Mouse (Mus musculus): ENCODE measurements around the gene Zfp111. TPM values are rescaled to one million over a fixed set of nuclear protein-coding genes. Genes with fewer than 3 reads are reported as not detected.

The Zfp111 gene
- polyA plus RNA-seq, 1 experiment from 2014 or later = 9.2 TPM

DNA sequence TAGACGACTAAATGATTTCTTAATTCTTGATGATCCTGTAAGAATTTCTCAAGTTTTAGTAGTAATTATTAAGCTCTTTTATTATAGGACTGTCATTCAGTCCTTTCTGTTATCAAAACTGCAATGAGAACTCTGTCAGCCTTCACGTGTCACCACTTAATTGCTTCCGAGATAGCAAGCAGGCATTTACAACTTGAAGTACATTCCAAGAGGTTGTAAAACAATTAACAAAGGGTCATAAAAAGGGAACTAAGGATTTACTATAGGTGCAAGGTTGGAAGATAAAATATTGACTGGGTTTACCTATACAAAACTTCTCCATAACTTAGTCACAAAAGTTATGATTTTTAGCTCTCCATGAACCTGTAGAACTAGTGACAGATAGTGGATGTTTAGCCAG, 18.1 kb downstream of the Zfp111 start:
- Histone ChIP-seq H3K4me1 (replicated peaks) (no peaks in the 10 kb centered on the region), H3K4me3 (replicated peaks) (no peak overlapping the region), H3K4me2 (replicated peaks) (no peak overlapping the region), H3K9ac (replicated peaks) (no peak overlapping the region), H3K9me3 (no peaks in the 10 kb centered on the region; the same call in none of the 2 replicates), H3K27me3 (no peaks in the 10 kb centered on the region), H3K36me3 (peaks cover 33% of the 10 kb centered on the region), H3K27ac (no peak overlapping the region)
- 95% methylated on average over 3 of the region's 3 CpGs for WGBS
- ATAC-seq = no peak

DNA sequence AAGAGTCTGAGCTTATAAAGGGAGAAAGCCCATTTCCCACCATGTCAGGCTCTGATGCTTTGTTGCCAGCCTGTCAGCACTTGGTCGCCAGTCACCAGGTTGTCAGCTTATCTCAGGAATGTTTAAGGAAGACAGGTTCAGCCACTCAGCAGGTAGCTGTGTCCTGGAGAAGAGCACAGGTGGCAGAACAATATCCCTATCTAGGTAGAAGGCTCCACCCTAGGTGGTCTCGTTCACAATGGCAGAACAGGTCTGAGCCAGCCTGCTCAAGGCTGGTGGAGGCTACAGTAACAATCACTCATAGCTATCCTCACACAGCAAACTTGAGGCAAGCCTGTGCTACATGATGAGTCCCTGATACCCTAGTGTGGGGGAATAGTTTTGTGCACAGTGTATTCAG, 19.9 kb downstream of the Zfp111 start:
- no peak for ATAC-seq
- Histone ChIP-seq H3K27ac (no peak overlapping the region), H3K9ac (replicated peaks) (no peak overlapping the region), H3K27me3 (no peaks in the 10 kb centered on the region), H3K4me1 (replicated peaks) (no peaks in the 10 kb centered on the region), H3K4me2 (replicated peaks) (no peak overlapping the region), H3K36me3 (peaks cover 19% of the 10 kb centered on the region), H3K9me3 (no peaks in the 10 kb centered on the region; the same call in 1 of the 2 replicates), H3K4me3 (replicated peaks) (no peak overlapping the region)
- WGBS = 91% methylated on average over 2 of the region's 2 CpGs

DNA sequence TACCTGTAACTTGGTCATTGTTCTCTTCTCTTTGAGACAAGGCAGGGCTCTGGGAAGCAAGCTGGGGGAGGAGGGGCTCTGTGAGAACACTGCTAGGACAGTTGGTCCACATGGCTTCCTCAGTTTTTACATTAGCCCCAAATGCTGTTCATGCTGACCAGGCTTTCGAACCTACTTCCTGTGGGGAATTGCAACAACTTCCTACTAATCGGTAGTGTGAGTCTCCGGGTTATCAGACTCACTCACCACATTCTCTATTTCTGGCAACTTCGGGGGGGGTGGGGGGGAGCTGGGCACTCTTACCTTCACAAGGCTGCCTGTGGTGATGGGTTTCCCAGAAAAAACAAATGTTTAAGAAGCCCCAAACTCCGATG, 21.7 kb downstream of the Zfp111 start:
- Histone ChIP-seq H3K4me3 (replicated peaks) (no peak overlapping the region), H3K27me3 (no peaks in the 10 kb centered on the region), H3K27ac (no peak overlapping the region), H3K9ac (replicated peaks) (no peak overlapping the region), H3K9me3 (no peaks in the 10 kb centered on the region; the same call in 1 of the 2 replicates), H3K4me2 (replicated peaks) (no peak overlapping the region), H3K36me3 (peaks cover 12% of the 10 kb centered on the region), H3K4me1 (replicated peaks) (no peaks in the 10 kb centered on the region)
- WGBS = 81% methylated on average over 5 of the region's 5 CpGs
- ATAC-seq = no peak

DNA sequence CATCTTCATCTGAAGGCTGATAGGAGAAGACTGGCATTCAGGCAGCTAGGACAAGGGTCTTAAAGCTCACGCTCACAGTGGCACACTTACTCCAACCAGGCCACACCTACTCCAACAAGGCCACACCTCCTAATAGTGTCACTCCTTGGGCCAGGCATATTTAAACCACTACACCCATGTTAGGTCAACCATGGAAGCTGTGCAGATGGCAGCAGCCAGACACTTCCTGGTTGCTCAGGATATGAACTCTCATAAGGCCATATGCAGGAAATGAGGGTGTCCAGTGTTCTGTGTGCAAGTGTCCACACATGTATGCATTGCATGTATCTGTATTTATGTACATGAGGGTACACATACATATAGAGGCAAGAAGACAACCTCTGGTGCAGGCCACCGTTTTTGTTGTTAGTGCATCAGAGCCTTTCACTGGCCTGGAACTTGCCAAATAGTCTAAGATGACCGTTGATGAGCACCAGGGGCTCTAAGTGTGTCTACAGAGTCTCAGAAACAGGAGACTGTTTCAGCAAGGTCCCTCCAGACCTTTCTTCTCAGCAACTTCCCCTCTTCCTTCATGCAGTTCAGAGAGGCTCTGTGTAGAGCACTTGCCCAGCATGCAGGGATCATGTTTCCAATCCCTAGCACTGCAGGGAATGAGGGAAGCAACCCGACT, 22.2 kb downstream of the Zfp111 start:
- WGBS = 68% methylated on average over 4 of the region's 4 CpGs
- no peaks in the 10 kb centered on the region for H3K4me1 ChIP-seq (replicated peaks)

DNA sequence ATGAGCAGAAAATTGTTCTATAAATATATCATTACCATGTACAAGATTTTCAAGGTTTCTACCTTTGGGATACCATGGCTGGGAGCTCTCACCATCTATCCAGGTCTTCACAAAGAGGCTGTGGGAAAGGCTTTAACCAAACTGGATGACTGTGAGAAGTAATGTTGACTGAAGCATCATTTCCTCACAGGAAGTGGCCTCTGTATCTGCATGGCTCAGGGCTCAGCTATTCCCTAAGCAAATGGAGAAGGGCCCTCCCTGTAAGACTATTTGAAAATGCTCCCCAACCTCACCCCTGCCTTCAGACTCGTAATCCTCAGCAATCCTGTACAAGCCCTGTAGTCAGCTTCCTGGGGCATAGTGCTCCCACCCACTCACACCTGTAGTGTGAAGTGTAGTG, 23.6 kb downstream of the Zfp111 start:
- no peak overlapping the region for H3K27ac ChIP-seq
- ATAC-seq = no peak
- H3K9ac ChIP-seq (replicated peaks) = no peak overlapping the region
- H3K27me3 ChIP-seq = no peaks in the 10 kb centered on the region
- no peak overlapping the region for H3K4me3 ChIP-seq (replicated peaks)
- no peaks in the 10 kb centered on the region for H3K4me1 ChIP-seq (replicated peaks)
- no peaks in the 10 kb centered on the region for H3K9me3 ChIP-seq
- H3K4me2 ChIP-seq (replicated peaks) = no peak overlapping the region
- H3K36me3 ChIP-seq = no peaks in the 10 kb centered on the region
- WGBS = 64% methylated on average over 1 of the region's 1 CpGs

More for the DNA sequence above, 22.2 kb downstream of the Zfp111 start:
- Histone ChIP-seq H3K4me2 (replicated peaks) (no peak overlapping the region), H3K4me3 (replicated peaks) (no peak overlapping the region), H3K9ac (replicated peaks) (no peak overlapping the region), H3K27me3 (no peaks in the 10 kb centered on the region), H3K36me3 (peaks cover 7% of the 10 kb centered on the region), H3K27ac (no peak overlapping the region), H3K9me3 (no peaks in the 10 kb centered on the region)
- no peak for ATAC-seq

DNA sequence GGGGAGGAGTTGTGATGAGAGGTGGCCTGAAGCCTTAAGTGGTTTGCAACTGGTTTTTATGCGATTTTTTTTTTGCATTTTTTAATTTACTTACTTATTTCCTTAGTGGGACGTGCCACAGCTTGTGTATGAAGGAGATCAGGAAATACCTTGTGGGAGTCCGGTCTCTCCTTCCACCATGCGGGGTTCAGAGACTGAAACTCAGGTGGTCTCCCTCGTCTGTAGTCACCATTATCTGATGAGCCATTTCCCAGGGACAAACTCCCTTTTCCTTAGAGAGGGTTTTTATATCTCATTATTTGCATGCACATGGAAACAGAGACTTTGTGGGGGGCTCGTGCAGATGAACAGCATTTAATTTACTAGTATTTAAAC, 35.9 kb downstream of the Zfp111 start:
- Histone ChIP-seq H3K27me3 (no peaks in the 10 kb centered on the region), H3K27ac (no peak overlapping the region), H3K36me3 (no peaks in the 10 kb centered on the region), H3K4me2 (replicated peaks) (peak overlapping the region; percentile 58), H3K9me3 (no peaks in the 10 kb centered on the region), H3K4me3 (replicated peaks) (peak overlapping the region; percentile 57), H3K9ac (replicated peaks) (peak overlapping the region; percentile 69), H3K4me1 (replicated peaks) (peaks cover 4% of the 10 kb centered on the region; the same call in 1 of the 2 replicates)
- 59% methylated on average over 6 of the region's 6 CpGs for WGBS
- ATAC-seq = peak; percentile 49

DNA sequence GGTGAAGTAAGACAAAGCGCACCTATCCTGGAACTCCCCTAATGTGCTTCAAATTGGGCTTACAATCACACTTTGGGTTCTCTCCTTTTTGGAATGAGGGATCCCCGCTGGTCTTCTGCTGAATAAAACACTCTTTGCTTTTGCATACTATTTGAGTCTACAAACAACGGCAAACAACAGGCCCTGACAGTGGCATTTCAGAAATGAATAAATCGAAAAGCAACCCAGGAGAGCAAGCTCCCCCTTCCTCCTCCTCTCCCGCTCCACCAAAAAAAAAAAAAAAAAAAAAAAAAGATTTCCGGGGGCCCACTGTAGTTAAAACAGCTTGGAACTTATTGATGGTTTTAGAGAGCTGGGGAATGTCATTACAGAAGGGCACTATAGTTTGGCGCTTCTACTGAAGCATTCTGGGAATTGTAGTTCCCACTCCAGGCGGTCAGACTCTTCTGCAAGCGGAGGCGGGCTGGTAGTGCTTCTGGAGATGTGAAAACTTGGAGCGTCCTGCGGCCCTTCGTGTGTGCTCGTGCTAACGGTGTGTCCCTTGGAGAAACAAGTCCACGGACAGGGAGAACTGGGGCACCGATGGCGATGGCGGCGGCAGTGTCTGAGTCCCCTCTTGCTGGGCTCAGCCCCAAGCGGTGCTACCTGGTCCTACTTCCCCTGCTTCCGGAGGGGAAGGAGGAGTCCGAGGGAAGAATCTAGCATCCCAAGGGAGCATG, 36.5 kb downstream of the Zfp111 start, which contains the start of gene Zfp114:
Zfp114 (plus strand) TSS at position 443 of the 719 bp plus-strand sequence.
- Histone ChIP-seq H3K9me3 (no peaks in the 10 kb centered on the region), H3K4me1 (replicated peaks) (peaks cover 4% of the 10 kb centered on the region; the same call in 1 of the 2 replicates), H3K27ac (0 out of 2 replicates have a peak within 1 kb of the TSS, but pooled peaks have one; percentile 10), H3K36me3 (no peaks in the 10 kb centered on the region), H3K4me3 (replicated peaks) (peak within 1 kb of the TSS; percentile 57), H3K4me2 (replicated peaks) (peak within 1 kb of the TSS; percentile 58), H3K9ac (replicated peaks) (peak within 1 kb of the TSS; percentile 69), H3K27me3 (no peaks in the 10 kb centered on the region)
- peak; percentile 94 for ATAC-seq
- 12% methylated on average over 23 of the region's 23 CpGs for WGBS

DNA sequence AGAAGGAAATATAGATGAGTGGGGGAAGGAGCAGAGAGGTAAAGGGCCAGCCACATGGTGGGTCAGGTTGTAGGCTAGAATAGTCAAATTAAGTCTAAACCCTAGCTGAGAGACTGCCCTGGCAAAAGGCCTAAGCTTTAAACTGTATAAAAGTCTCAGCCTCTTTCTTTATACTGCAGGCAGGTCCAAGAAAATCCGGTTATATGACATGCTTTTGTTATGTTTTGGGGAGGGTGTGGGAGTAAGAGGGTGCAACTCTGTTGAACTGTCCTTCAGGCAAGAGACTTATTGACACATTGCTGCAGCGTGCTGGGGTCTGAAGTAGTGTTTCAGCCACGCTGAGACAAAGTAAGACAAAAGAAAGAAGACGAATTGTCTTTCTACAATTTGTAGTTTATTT, 39.1 kb downstream of the Zfp111 start:
- 76% methylated on average over 4 of the region's 4 CpGs for WGBS
- Histone ChIP-seq H3K4me2 (replicated peaks) (no peak overlapping the region), H3K4me3 (replicated peaks) (no peak overlapping the region), H3K36me3 (no peaks in the 10 kb centered on the region), H3K27ac (no peak overlapping the region), H3K27me3 (no peaks in the 10 kb centered on the region), H3K9me3 (no peaks in the 10 kb centered on the region), H3K4me1 (replicated peaks) (peaks cover 4% of the 10 kb centered on the region; the same call in 1 of the 2 replicates), H3K9ac (replicated peaks) (no peak overlapping the region)
- no peak for ATAC-seq

DNA sequence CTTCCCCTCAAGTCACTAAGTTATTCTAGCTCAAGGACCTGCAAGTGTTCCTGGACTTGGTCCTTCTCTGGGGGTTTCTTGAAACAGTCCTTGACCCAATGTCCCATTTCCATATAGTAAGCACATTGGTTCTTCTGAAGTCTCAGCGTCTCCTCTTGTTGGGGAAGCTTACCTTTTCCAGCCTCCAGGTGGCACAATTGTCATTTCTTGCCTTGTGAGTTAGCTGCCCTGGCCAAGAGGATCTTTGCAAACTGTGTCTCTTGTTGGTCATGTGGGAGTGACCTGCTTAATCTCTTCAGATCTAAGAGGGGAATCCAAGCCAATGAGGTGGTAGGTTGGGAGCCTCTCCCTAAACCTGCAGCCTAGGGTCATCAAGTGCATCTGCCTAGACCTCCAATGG, 58.0 kb downstream of the Zfp111 start:
- 11% methylated on average over 1 of the region's 1 CpGs for WGBS

More for the DNA sequence above, 58.0 kb downstream of the Zfp111 start:
- Histone ChIP-seq H3K27ac (no peak overlapping the region), H3K36me3 (no peaks in the 10 kb centered on the region), H3K4me2 (replicated peaks) (no peak overlapping the region), H3K9ac (replicated peaks) (no peak overlapping the region), H3K4me3 (replicated peaks) (no peak overlapping the region), H3K4me1 (replicated peaks) (no peaks in the 10 kb centered on the region), H3K27me3 (no peaks in the 10 kb centered on the region), H3K9me3 (peaks cover 2% of the 10 kb centered on the region; the same call in 1 of the 2 replicates)
- no peak for ATAC-seq

Other genes starting within 250 kb of the Zfp111 start
- gene Vmn1r181, start 236.8 kb downstream of the Zfp111 start, polyA plus RNA-seq (2015; fragmentation: Nextera tagmentation; extraction: Ambion mirVana) = not detected in 2 replicates
- gene V1rd19, start 209.8 kb downstream of the Zfp111 start, polyA plus RNA-seq (2015; fragmentation: Nextera tagmentation; extraction: Ambion mirVana) = not detected in 2 replicates
- gene Vmn1r183, start 158.2 kb downstream of the Zfp111 start, polyA plus RNA-seq (2015; fragmentation: Nextera tagmentation; extraction: Ambion mirVana) = not detected in 2 replicates
- 33.6 and 35.2 TPM in 2 replicates for gene Zfp180, start 129.5 kb downstream of the Zfp111 start, polyA plus RNA-seq (2015; fragmentation: Nextera tagmentation; extraction: Ambion mirVana)
- 9.7 and 11.3 TPM in 2 replicates for gene Zfp112, start 99.1 kb downstream of the Zfp111 start, polyA plus RNA-seq (2015; fragmentation: Nextera tagmentation; extraction: Ambion mirVana)
- gene Zfp235, start 77.3 kb downstream of the Zfp111 start, polyA plus RNA-seq (2015; fragmentation: Nextera tagmentation; extraction: Ambion mirVana) = 20.6 and 21.4 TPM in 2 replicates
- 4.8 and 5.2 TPM in 2 replicates for gene Zfp114, start 36.4 kb downstream of the Zfp111 start, polyA plus RNA-seq (2015; fragmentation: Nextera tagmentation; extraction: Ambion mirVana)
- 3.9 and 4.5 TPM in 2 replicates for gene Zfp109, start 26.1 kb upstream of the Zfp111 start, polyA plus RNA-seq (2015; fragmentation: Nextera tagmentation; extraction: Ambion mirVana)
- gene Zfp108, start 43.4 kb upstream of the Zfp111 start, polyA plus RNA-seq (2015; fragmentation: Nextera tagmentation; extraction: Ambion mirVana) = 4.6 and 5.1 TPM in 2 replicates
- gene Zfp93, start 59.0 kb upstream of the Zfp111 start, polyA plus RNA-seq (2015; fragmentation: Nextera tagmentation; extraction: Ambion mirVana) = 7.7 and 7.8 TPM in 2 replicates
- gene Zfp61, start 89.8 kb upstream of the Zfp111 start, polyA plus RNA-seq (2015; fragmentation: Nextera tagmentation; extraction: Ambion mirVana) = 41.2 and 49.4 TPM in 2 replicates
- 19.4 and 22.0 TPM in 2 replicates for gene Zfp94, start 105.2 kb upstream of the Zfp111 start, polyA plus RNA-seq (2015; fragmentation: Nextera tagmentation; extraction: Ambion mirVana)
- 0.40 TPM in 1 of 2 replicates, not detected in the other for gene Tescl, start 122.5 kb upstream of the Zfp111 start, polyA plus RNA-seq (2015; fragmentation: Nextera tagmentation; extraction: Ambion mirVana)
- gene Lypd5, start 137.8 kb upstream of the Zfp111 start, polyA plus RNA-seq (2015; fragmentation: Nextera tagmentation; extraction: Ambion mirVana) = not detected in 2 replicates
- gene Kcnn4, start 158.8 kb upstream of the Zfp111 start, polyA plus RNA-seq (2015; fragmentation: Nextera tagmentation; extraction: Ambion mirVana) = 0.40 and 0.66 TPM in 2 replicates
- 32.9 and 33.5 TPM in 2 replicates for gene Smg9, start 188.2 kb upstream of the Zfp111 start, polyA plus RNA-seq (2015; fragmentation: Nextera tagmentation; extraction: Ambion mirVana)
- not detected in 2 replicates for gene Irgc1, start 240.9 kb upstream of the Zfp111 start, polyA plus RNA-seq (2015; fragmentation: Nextera tagmentation; extraction: Ambion mirVana)